Mouse (Mus musculus) T-helper 1 cell (primary cell): ENCODE measurements around the gene Qtrt2.

Source experiments
- in situ Hi-C: fragments of 300-600 bp; cut with MboI, MseI; formaldehyde crosslinking; loops from one replicate; pipeline ENCODE4 v1.15.1; 2025; ENCODE audit warnings: high pct_unique_total_duplicates

The Qtrt2 gene

DNA sequence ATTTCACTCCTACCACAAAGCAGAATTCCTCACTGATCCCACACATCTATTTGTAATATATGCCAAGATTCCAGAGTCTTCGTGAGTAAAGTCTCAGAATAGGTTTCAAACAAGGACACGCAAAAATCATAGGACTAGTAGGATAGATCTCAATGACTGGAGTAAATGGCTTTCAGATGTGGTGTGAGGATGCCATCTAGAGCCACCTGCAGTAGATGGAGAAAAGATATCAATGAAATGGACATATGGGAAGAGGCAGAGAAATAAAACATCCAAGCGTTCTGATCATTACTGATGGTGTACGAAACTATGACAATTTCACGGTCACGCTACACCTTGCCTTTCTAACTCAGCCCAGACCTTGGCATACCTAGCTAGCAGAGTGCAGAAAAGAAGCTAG, 108.2 kb downstream of the Qtrt2 start:
- in situ Hi-C loops, result no loop called here

DNA sequence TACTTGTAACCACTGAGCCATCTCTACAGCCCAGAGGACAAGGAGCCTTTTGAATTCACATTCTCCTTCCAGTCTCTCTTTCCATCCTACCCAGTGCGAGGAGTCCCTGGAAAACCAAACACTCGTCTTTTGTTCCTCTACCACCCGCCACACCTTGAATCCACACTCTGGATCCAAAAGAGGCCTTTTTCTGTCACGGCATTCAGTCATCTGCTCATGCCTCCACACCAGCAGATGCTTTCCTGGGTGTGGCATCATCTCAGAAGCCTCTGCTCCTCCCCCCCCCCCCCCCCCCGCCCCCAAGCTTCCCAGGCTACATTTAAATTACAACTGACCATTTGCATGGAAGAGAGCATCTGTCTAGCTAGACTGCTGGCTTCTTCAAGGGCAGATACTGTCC, 110.3 kb downstream of the Qtrt2 start:
- in situ Hi-C loops, result no loop called here

DNA sequence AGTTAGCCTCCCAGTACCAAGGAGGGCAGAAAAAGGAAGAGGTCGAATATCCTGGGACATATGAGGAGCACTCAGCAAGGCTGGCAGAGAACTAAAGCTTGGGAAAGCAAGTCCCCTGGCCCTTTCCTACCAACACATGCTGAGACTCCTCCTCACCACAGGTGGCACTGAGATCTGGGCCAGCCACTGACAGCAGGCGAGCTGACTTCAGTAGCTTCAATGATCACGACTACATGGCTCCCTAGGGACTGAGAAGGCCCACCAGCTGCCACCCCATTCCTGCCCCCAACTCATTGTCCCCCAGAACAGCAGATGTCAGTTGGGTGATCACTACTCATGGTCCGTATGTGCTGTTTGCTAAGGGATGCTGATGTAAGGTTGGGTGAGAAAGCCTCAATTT, 112.0 kb downstream of the Qtrt2 start:
- in situ Hi-C loops, result no loop called here
